Mouse (Mus musculus) ovary, postnatal 36 days (tissue): ENCODE measurements around the gene Arl2bp.

Experiments used
- DNase-seq: peaks from one replicate; pipeline ENCODE4 v3.0.0; 2022; ENCODE audit warnings: low spot score, mixed read lengths

Gene Arl2bp

DNA sequence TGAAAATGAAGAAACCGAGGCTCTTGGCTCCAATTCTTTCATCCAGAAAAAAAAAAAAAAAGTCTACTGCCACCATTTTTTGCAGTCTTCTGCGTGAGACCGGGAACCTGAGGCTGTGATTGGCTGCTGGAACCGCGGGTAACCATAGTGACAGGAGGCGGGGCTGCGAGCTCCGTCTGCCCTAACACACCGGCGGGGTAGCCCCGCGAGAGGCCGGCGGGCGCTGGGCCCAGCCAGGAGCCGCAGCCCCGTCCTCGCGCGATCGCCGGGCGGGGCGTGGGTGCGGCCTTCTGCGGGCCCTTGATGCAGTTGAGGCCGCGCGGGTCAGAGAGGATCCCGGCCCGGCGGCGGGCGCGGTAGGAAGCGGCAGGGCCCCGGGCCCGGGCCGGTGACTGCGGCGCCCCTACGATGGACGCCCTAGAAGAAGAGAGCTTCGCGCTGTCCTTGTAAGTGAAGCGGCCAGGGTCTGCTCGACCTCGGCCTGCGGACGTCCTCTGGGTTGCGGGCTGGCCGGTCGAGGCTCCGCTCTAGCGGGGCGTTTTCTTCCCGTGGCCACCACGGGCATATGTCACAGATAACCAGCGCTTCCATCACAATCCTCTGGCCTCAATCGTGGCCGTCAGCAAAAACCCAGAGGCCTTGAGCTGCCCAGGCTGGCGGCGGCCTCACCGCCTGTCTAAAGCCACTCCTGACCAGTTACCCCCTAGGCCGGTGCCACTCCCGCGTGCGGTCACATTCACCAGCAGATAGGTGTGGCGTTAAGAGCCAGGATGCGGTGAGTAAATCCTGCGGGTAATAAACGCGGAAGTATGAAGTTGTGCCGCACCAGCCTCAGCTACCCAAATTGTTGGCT lies at the start of gene Arl2bp:
TSS of gene Arl2bp (plus strand) at position 145 of the 853 bp plus-strand sequence.
- DNase-seq, result peak; percentile 94

- DNase-seq, result no peak
Measured at GRCm38 (mm10) chr8:94624885-94625284, 41.5 kb upstream of the Arl2bp start.

GRCm38 (mm10) chr8:94633564-94634194 lies 32.7 kb upstream of the Arl2bp start:
- no peak for DNase-seq

DNA sequence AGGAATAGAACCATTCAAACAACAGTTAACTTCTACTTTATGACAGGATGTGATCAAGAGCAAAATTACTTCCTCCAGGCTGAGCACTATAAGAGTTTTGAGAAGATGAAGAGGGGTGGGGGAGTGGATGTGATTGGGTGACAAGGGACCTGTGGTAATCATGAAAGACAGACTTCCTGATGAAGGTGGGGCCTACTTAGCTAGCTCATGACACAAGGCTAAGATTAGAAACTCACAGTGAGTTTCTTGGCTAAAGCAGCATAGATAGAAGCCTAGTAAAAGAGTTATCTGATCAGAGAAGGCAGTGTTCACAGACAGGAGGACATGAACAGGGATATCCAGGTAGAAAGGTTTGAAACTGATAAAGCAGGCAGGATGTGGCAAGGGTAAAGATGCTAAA lies 32.2 kb upstream of the Arl2bp start:
- no peak for DNase-seq

- DNase-seq, result no peak
Measured at GRCm38 (mm10) chr8:94641183-94641582, 25.2 kb upstream of the Arl2bp start.

DNA sequence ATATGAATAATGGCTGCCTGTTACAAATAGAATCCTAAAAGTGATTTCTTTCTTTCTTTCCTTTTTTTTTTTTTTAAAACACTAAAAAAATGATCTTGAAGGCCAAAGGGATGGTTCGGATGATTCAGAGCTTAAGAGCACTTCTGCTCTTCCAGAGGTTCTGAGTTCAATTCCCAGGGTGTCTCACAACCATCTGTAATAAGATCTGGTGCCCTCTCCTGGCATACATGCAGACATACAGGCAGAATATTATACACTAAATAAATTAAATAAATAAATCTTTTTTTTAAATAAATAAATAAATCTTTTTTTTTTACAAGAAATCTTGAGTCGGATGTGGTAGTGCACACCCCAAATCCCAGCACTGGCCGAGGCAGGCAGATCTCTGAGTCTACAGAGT lies 24.5 kb upstream of the Arl2bp start:
- no peak for DNase-seq

GRCm38 (mm10) chr8:94645202-94645601 lies 21.2 kb upstream of the Arl2bp start:
- no peak for DNase-seq

- DNase-seq, result no peak
Measured at GRCm38 (mm10) chr8:94646165-94646564, 20.2 kb upstream of the Arl2bp start.

GRCm38 (mm10) chr8:94649496-94649895 lies 16.9 kb upstream of the Arl2bp start:
- DNase-seq, result no peak

DNA sequence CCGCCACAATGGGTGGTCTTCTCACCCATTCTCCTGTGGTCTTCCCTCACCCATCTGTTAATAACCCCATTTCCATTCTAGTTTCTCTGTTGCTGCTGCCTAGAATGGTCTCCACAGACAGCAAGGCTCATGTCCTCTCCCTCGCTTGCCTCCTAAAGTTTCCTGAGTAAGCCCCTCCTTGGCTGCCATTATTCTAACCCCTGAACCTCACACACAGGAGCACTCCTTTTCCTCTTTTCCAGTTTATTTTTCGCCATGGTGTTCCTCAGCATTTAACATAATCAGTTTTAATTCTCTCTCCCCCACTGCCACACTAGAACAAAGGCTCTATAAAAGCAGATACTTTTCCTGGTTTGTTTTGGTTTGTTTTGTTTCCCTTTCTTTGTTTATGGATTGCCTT lies 13.4 kb upstream of the Arl2bp start:
- no peak for DNase-seq

GRCm38 (mm10) chr8:94654994-94655393 lies 11.4 kb upstream of the Arl2bp start:
- DNase-seq, result no peak

GRCm38 (mm10) chr8:94658031-94658430 lies 8.4 kb upstream of the Arl2bp start:
- no peak for DNase-seq

DNA sequence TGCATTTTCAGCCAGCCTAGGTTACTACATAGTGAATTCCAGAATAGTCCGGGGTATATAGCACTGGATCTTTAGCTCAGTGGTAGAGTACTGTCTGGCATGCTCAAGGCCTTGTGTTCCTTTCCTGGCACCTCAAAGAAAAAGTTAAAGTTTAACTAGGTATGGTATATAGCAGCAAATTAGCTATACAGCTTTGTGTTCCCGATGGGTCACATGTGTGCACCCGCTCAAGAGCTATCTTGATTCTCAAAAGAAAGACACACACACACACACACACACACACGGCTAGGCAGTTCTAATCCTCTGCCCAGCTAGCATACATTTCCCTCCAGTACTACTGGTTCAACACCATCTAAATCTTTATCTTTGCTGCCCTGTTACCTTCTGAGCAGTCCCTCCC lies 6.0 kb upstream of the Arl2bp start:
- DNase-seq, result no peak

DNA sequence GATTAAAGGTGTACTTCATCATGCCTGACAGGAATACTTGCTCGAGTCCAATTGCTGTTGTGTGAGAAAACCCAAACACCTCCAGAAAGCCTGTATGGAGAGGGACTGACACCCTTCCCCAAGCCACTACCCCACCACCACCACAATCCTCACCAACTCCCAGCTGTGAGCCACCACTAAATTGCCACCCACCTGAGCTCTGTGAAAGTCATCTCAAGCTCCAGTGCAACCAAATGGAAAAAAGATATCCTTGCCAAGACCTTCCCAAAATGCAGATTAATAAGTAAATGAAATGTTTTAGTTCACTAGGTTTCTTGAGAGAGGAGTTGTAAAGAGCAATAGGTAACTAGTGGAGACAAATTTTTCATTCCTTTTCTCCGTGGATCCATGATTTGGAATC lies 1.7 kb upstream of the Arl2bp start:
- DNase-seq, result no peak

DNA sequence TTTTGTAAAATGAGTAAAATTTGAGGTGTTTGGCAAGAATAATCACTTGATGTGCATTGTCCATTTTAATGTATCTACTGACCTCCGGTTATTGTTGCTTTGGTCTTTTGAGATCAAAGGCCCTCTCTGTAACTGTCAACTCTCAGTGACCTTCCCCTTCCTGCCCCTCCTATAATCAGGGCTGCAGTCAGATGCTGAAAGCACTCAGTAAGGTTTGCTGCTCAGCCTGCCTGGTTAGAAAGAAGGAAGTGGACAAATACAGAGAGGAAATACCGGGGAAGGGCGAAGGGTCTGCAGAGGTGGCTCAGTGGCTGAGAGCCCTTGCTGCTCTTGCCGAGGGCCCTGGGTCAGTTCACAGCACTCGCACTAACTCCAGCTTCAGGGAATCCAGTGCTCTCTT lies 8.0 kb downstream of the Arl2bp start:
- DNase-seq, result no peak

DNA sequence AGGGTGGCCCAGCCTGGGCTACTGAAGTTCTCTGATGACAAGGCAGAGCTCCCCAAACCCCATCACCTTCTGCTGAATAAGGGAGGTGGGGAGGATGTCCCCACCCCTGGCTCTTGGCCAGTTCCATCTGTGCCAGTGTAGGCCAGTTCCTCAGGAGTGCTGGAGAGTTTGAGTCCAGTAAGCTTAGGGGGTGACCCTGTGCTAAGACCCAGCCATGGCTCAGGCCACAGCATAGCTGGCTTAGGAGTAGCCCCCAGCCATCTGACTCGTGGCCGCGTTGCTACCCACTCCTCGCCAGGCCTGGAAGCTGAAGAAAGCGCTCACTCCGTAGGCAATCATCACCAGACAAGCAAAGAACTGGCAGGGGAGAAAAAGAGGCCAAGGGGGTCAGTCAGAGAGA lies 9.5 kb downstream of the Arl2bp start:
- no peak for DNase-seq

DNA sequence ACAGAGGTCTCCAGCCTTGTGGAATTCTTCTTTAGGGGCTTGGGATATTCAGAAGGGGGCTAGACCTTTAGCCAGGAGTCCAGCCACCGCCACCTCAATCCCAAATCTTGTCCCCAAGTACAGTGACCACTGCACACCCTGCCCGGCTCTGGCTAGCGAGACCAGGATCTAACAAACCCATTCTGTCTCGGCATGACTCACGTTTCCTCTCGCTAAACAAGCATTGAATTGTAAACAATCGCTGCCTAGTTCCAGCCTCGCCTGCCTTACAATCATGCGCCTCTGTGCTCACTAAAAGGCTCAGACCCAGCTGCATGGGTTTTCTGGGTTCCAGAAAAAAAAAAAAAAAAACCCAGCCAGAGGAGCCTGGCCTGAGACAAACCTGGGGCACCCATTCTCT lies 12.2 kb downstream of the Arl2bp start:
- DNase-seq, result no peak

- no peak for DNase-seq
Measured at GRCm38 (mm10) chr8:94680414-94680813, 14.0 kb downstream of the Arl2bp start.

GRCm38 (mm10) chr8:94682732-94683524 lies 16.5 kb downstream of the Arl2bp start:
- DNase-seq, result peak; percentile 36

DNA sequence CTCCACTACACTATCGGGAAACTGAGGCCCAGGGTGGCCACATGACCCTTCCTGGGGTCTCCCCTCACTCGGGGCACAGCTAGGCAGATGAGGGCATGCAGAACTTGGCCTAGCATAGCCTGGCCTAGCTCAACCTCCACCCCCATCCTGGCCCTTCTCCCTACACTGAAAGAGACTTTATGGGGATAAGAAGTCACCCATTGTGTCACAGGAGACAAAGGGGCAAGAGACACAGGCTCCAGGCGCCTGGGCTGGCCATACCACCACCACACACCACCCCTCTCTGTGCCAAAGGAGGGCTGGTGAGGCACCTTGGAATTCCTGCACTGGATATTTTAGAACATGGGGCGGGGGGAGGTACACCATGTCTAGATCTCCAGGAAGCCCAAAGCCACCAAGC lies 17.9 kb downstream of the Arl2bp start:
- no peak for DNase-seq

DNA sequence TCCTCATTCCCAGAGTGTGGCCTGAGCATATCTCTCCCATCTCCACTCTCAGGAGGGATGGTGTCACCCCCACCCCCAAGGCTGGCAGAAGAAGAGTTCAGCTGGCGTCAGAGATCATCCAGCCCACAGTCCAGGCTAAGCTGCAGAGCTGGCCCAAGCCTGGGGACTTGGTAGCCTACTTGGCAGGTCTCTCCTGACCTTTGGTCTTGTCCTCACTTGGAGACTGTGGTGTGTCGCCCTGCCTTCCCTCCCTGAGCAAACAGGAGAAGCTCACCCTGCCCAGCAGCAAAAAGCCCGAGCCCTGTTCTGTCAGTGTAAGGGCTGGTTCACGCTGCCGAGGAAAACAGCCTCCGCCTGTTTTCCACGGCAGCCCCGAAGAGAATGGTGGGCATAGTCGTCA lies 19.6 kb downstream of the Arl2bp start:
- DNase-seq, result no peak

DNA sequence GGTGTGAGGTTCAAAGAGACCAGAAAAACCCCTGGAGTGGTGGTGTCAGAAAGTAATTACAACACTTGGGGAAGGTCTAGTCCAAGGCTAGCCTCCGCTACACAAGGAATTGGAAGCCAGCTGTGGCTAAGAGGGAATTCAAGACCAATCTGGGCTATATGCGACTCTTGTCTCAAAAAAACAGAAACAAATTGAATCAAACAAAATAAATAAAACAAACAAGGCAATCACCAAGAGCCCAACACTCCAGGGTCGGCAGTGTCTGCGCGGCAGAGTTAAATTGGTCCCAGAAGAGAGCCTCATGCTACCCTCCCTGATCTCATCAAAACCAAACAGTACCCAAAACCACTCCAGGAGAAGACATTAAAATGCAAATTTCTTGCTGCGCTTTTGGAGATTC lies 28.3 kb downstream of the Arl2bp start:
- no peak for DNase-seq
